Mouse (Mus musculus) kidney, postnatal 0 days (tissue): ENCODE measurements at regions not wholly inside any gene's neighbourhood (a gene's known extent, or its start where the extent isn't known, plus 50 kb on each side); places are given as distances from the start of the nearest gene placed in this dataset.

ENCODE experiments used
- ATAC-seq: fragments of 200-750 bp; cut with Nextera tagmentation; replicated peaks from 2 replicates; pipeline ENCODE4 v1.8.0; 2017; ENCODE audit warnings: low read depth, moderate number of reproducible peaks, moderate TSS enrichment, moderate library complexity; ENCODE audit not compliant: low FRiP score
- DNase-seq: peaks from one replicate; pipeline ENCODE4 v3.0.0-alpha.2; 2016; ENCODE audit warnings: low spot score
- H3K27ac ChIP-seq: fragments of 300-500 bp; sonication (generic); 2 replicates; pipeline ENCODE4 v1.5.1; 2014; ENCODE audit warnings: mild to moderate bottlenecking
- H3K27me3 ChIP-seq: fragments of 300-500 bp; sonication (generic); 2 replicates; pipeline ENCODE4 v1.6.1; 2014; ENCODE audit warnings: low read length, mixed read lengths; ENCODE audit not compliant: insufficient read depth
- H3K36me3 ChIP-seq: fragments of 300-500 bp; sonication (generic); 2 replicates; pipeline ENCODE4 v1.6.1; 2014; ENCODE audit warnings: low read length, mixed read lengths; ENCODE audit not compliant: insufficient read depth
- H3K4me1 ChIP-seq: fragments of 300-500 bp; sonication (generic); replicated peaks from 2 replicates; pipeline ENCODE4 v1.6.1; 2014; ENCODE audit warnings: antibody characterized with exemption, low read length, mixed read lengths; ENCODE audit not compliant: insufficient read depth
- H3K4me2 ChIP-seq: fragments of 300-500 bp; sonication (generic); 2 replicates; pipeline ENCODE4 v1.6.1; 2014; ENCODE audit warnings: mild to moderate bottlenecking, low read length, moderate library complexity, mixed read lengths
- H3K4me3 ChIP-seq: fragments of 300-500 bp; sonication (generic); replicated peaks from 2 replicates; pipeline ENCODE4 v1.5.1; 2014; ENCODE audit warnings: low read depth, low read length
- H3K9ac ChIP-seq: fragments of 300-500 bp; sonication (generic); 2 replicates; pipeline ENCODE4 v1.6.1; 2014; ENCODE audit warnings: low read depth, low read length
- H3K9me3 ChIP-seq: fragments of 300-500 bp; sonication (generic); replicated peaks from 2 replicates; pipeline ENCODE4 v1.6.1; 2016; ENCODE audit warnings: low read length, inconsistent platforms, mixed read lengths
- CTCF ChIP-seq: IDR thresholded peaks from 2 replicates; pipeline ENCODE4 v1.5.1; 2016; ENCODE audit warnings: antibody characterized with exemption, low read depth, mild to moderate bottlenecking, moderate library complexity
- WGBS: fragments of 180-500 bp; shearing (Covaris S2); extraction: QIAGEN DNeasy Blood & Tissue Kit; methylation state at CpG from one replicate; pipeline ENCODE4 v1.1.7; 2014; 5-methylcytosine and 5-hydroxymethylcytosine counted together

DNA sequence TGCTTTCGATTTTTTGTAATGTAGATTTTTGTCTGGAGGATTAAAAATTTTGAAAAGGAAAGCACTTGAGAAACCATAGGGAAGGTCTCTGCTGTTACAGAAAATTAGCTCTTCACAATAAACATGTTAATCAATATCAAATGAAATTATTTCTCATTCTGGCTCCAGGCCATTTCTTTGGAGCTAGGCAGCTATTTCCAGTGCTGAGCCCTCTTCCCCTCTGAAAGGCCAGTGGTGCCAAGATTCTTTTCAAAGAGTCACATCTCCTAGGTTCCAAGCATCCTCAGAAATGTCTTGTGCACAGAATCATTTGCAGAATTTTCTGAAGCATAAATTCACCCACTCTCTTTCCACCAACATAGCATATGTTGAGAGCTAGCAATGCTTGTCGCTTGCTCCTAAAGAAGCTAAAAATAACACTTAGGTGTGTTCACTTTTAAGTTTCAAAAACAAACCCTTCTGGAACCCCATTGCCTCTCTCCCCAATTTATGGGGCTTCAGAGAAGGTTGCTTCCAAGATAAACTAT lies 357.2 kb downstream of the Sec23a start:
- DNase-seq (no peak), ATAC-seq (no peak)
- 90% methylated on average over 2 of the region's 2 CpGs for WGBS
- no peaks in the 10 kb centered on the region for H3K36me3 ChIP-seq
- H3K4me2 ChIP-seq = no peak overlapping the region
- H3K27ac ChIP-seq = no peak overlapping the region
- H3K4me1 ChIP-seq = no peaks in the 10 kb centered on the region
- no peak overlapping the region for H3K9ac ChIP-seq
- no peak for TF ChIP-seq CTCF
- H3K4me3 ChIP-seq = no peak overlapping the region
- H3K9me3 ChIP-seq = no peaks in the 10 kb centered on the region
- no peaks in the 10 kb centered on the region for H3K27me3 ChIP-seq

DNA sequence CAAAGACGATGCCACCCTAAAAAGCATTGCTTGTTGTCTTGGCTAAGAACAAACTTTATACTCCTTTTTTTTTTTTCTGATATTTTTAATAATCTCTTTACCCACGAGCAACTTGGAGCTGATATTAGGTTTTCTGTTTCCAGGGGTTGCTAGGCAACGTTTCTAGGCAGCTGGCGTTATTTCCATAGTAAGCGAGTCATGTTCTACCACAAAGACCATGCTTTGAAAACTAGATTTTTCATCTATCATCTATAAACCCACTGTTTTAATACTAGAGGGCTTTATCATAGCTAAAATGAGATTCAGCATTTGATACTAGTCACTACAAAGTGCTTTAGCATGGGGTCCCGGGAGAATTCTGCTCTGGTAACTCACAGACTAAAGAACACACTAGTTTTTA lies 358.1 kb downstream of the Sec23a start:
- no peaks in the 10 kb centered on the region for H3K36me3 ChIP-seq
- no peaks in the 10 kb centered on the region for H3K27me3 ChIP-seq
- DNase-seq (no peak), ATAC-seq (no peak)
- no peak for TF ChIP-seq CTCF
- no peak overlapping the region for H3K27ac ChIP-seq
- H3K9me3 ChIP-seq = no peaks in the 10 kb centered on the region
- 80% methylated on average over 6 of the region's 6 CpGs for WGBS
- H3K4me3 ChIP-seq = no peak overlapping the region
- H3K4me2 ChIP-seq = no peak overlapping the region
- H3K9ac ChIP-seq = no peak overlapping the region
- no peaks in the 10 kb centered on the region for H3K4me1 ChIP-seq

DNA sequence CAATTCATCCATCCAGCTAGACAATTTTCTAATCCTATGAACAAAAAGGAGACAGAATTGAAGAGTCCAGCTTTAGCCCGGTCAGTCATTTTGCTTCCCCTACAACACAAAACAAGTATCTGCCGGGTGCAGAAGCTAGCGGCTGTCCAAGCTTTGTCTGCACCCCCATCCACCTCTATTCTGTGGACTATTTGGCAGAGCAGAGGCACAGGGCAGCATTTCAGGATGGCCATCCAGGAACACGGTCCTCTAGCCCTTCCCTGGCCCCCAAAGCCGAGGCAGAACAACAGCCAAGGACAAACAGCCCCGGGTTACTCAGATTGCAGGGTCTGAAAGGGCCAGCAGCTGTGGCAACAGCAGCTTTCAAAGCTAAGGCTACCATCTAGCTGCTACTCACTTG lies 358.6 kb downstream of the Sec23a start:
- Histone ChIP-seq H3K4me3 (no peak overlapping the region), H3K9ac (no peak overlapping the region), H3K27ac (no peak overlapping the region), H3K27me3 (no peaks in the 10 kb centered on the region), H3K4me1 (no peaks in the 10 kb centered on the region), H3K36me3 (no peaks in the 10 kb centered on the region), H3K9me3 (no peaks in the 10 kb centered on the region), H3K4me2 (no peak overlapping the region)
- no peak for TF ChIP-seq CTCF
- no peak for DNase-seq
- ATAC-seq = no peak
- WGBS = 65% methylated on average over 6 of the region's 6 CpGs

DNA sequence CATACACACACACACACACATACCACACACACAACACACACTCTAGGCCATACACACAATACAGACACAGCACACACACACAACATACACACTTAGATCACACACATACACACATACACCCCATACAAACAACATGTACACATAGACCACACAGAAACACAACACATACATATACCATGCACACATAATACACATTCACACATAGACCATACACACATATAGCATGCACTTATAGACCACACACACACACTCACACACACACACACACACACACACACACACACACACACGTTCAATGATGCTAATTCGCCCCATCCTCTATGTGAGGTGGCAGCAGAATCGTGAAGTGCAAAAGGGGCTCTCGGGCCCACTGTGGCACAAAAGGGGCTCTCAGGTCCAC lies 359.1 kb downstream of the Sec23a start:
- ATAC-seq (no peak), DNase-seq (no peak)
- 91% methylated on average over 4 of the region's 4 CpGs for WGBS
- no peaks in the 10 kb centered on the region for H3K36me3 ChIP-seq
- TF ChIP-seq CTCF = no peak
- no peaks in the 10 kb centered on the region for H3K4me1 ChIP-seq
- no peak overlapping the region for H3K9ac ChIP-seq
- no peaks in the 10 kb centered on the region for H3K27me3 ChIP-seq
- H3K27ac ChIP-seq = no peak overlapping the region
- no peak overlapping the region for H3K4me3 ChIP-seq
- no peaks in the 10 kb centered on the region for H3K9me3 ChIP-seq
- H3K4me2 ChIP-seq = no peak overlapping the region

DNA sequence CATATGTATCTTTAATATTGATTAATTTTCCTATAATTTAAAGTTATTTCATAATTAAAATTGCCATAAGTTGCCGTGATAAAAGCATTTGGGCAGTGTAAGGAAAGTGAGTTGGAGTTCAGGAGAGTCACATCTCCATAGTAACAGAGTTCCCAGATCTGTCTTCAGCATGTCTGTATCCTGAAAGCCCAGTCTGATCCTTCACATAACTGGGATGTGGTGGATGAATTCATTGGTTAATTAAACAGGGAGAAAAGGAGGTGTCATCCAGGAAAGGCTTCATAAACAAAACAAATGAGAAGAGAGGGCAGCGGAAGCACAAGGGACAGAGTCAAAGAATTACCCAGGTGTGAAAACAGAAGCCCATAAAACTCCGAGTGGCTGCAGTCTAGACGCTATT lies 363.5 kb downstream of the Sec23a start:
- WGBS = 11% methylated on average over 4 of the region's 4 CpGs
- TF ChIP-seq CTCF = no peak
- Histone ChIP-seq H3K27me3 (no peaks in the 10 kb centered on the region), H3K4me1 (no peaks in the 10 kb centered on the region), H3K27ac (no peak overlapping the region), H3K9me3 (no peaks in the 10 kb centered on the region), H3K36me3 (no peaks in the 10 kb centered on the region), H3K4me2 (no peak overlapping the region), H3K4me3 (no peak overlapping the region), H3K9ac (no peak overlapping the region)
- peak; percentile 46 for DNase-seq
- ATAC-seq = no peak

DNA sequence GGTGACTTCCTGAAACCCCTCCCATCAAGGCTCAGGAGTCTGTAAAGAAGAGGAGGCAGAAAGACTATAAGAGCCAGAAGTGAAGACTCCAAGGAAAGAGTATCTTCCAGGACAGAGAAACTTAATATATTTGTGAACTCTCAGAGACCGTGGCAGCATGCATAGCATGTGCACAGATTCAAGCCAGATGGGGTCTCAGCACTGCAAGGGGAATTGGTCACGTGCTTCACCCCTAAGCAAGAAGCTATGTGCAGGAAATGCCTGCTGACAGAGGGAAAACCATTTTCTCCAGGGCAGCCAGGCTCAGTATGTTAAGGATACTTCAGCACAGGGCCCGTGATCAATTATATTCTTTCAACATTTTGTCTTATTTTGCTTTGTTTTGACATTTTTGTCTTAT lies 368.0 kb downstream of the Sec23a start:
- TF ChIP-seq CTCF = no peak
- DNase-seq = no peak
- Histone ChIP-seq H3K27me3 (no peaks in the 10 kb centered on the region), H3K4me1 (no peaks in the 10 kb centered on the region), H3K36me3 (no peaks in the 10 kb centered on the region), H3K4me3 (no peak overlapping the region), H3K27ac (no peak overlapping the region), H3K9me3 (no peaks in the 10 kb centered on the region), H3K4me2 (no peak overlapping the region), H3K9ac (no peak overlapping the region)
- WGBS = 49% methylated on average over 3 of the region's 3 CpGs
- ATAC-seq = no peak

DNA sequence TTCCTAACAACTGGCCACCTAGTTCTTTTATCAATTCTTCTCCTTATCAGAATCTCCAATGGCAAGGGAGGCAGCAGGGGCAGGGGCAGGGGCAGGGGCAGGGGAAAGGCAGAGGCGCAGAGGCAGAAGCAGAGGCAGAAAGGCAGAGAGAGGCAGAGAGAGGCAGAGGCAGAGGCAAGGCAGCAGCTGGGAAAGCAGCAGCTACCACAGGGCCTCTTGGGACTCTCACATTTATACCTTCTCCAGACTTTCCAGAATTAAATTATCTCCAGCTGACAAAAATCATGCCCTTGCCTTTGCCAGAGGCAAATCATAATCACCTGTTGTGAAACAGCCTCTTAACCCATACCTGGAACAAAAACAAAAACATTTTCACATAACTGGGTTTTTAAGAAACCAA lies 370.4 kb upstream of the Clec14a start:
- Histone ChIP-seq H3K27me3 (no peaks in the 10 kb centered on the region), H3K4me3 (no peak overlapping the region), H3K9ac (no peak overlapping the region), H3K4me1 (no peaks in the 10 kb centered on the region), H3K27ac (no peak overlapping the region), H3K36me3 (no peaks in the 10 kb centered on the region), H3K9me3 (no peaks in the 10 kb centered on the region), H3K4me2 (no peak overlapping the region)
- no peak for DNase-seq
- no peak for ATAC-seq
- 70% methylated on average over 1 of the region's 1 CpGs for WGBS
- TF ChIP-seq CTCF = no peak
